Mouse (Mus musculus) CH12.LX (cell line): ENCODE data around the gene Slc44a4.

Source experiments
- CTCF ChIP-seq, 2 experiments: IDR thresholded peaks in 1 of 2; conservative IDR thresholded peaks in 1 of 2; 2 replicates each; pipeline ENCODE4 v1.5.1; 2011 to 2012; ENCODE audit warnings: low read depth in 2 of 2, low read length in 2 of 2, improper control_type of control experiment in 1 of 2, inconsistent platforms in 1 of 2, mild to moderate bottlenecking in 1 of 2, moderate library complexity in 1 of 2
- EP300 ChIP-seq: IDR thresholded peaks from 2 replicates; pipeline ENCODE4 v1.6.1; 2011; ENCODE audit warnings: low read length, improper control_type of control experiment
- IRF4 ChIP-seq: IDR thresholded peaks from 2 replicates; pipeline ENCODE4 v1.6.1; 2014; ENCODE audit warnings: low read depth, mild to moderate bottlenecking, inconsistent platforms, low read length, improper control_type of control experiment

- TF ChIP-seq CTCF (conservative IDR thresholded peaks at IDR 0.05 in 1 of 2, IDR thresholded peaks at IDR 0.05 in 1 of 2; ENCODE audit: low read depth in 2 of 2, low read length in 2 of 2) (no peak), IRF4 (no peak), EP300 (no peak)
Measured at GRCm38 (mm10) chr17:34931735-34932098, 17.5 kb downstream of the Slc44a4 start.
